Mouse (Mus musculus) liver, adult 2 months (tissue): Measurements from ENCODE around the gene Polr3h.

Source experiments
- CTCF ChIP-seq: fragments of 200-500 bp; IDR thresholded peaks from 2 replicates; pipeline ENCODE4 v1.5.1; 2011; ENCODE audit warnings: low read depth, low read length, control low read depth
- POLR2A ChIP-seq: fragments of 200-500 bp; IDR thresholded peaks from 2 replicates; pipeline ENCODE4 v1.6.1; 2011; ENCODE audit warnings: low read length, control low read depth; ENCODE audit not compliant: insufficient read depth; ENCODE audit errors: extremely low read depth

DNA sequence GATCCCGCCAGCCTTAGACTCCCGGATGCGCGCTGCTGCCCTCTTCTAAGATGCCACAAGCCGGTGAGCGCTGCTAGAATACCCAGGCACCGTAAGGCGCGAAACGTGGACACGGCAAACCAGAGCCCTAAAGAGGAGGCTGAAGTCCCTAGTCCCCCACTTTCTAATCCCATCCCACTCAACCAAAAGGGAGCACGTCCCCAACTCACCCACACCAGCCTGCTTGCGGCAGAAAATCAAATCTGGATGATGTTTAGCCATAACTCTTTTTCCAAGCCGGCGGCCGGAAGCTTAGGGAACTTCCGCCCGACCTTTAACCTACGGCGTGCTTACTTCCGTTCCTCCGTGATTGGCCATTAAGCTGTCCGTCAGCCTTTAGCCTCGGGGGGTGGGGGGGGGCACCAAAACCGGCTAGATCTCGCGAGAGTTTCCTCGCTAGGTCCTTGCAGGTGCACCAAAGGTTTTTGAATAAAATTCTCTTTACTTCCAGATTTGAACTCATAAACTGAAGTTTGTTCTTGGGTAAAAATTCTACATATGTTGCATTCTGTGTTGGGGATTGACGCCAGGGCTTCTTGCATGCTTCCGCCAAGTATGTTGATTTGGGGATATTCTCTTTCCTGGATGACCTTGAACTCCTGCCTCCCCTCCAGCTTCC lies 54.3 kb downstream of the Polr3h start, which contains the start of gene Phf5a:
- TF ChIP-seq CTCF = no peak
- TF ChIP-seq POLR2A = no peak
